Mouse (Mus musculus): ENCODE data around the gene Creb3l4.

- peak; percentile 30; the same call in 1 of the 2 replicates for TF ChIP-seq CTCF (IDR thresholded peaks at IDR 0.05; ENCODE audit: low read depth)
- no peak for TF ChIP-seq EP300 (IDR thresholded peaks at IDR 0.05; ENCODE audit: low read depth)
Measured at GRCm38 (mm10) chr3:90290602-90291001, 47.3 kb upstream of the Creb3l4 start.

All from liver, postnatal 0 days (tissue).